Mouse (Mus musculus): ENCODE measurements at regions not wholly inside any gene's neighbourhood (a gene's known extent, or its start where the extent isn't known, plus 50 kb on each side); places are given as distances from the start of the nearest gene placed in this dataset.
A peak's percentile ranks its signal among the peaks of the same experiment; 100 is the strongest.

DNA sequence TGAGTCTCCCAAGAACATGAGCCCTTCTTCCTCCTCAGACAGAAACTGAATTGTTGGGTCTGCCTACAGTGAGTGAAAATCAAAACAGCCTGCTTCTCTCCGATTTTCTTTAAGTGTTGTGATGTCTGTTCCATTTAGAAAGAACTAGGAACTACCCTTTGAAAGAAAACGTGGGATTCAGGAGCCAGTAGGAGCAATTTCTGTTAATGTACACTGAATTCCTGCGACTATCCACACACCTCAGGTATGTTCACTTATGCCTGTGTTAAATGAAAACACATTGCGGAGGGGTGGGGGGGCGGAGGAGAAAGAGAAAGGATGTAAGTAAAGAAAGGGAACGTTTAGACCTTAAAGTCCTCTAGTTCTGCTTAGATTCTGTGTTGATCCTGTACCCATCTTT lies 167.9 kb upstream of the Clec14a start:
- DNase-seq, result no peak

DNA sequence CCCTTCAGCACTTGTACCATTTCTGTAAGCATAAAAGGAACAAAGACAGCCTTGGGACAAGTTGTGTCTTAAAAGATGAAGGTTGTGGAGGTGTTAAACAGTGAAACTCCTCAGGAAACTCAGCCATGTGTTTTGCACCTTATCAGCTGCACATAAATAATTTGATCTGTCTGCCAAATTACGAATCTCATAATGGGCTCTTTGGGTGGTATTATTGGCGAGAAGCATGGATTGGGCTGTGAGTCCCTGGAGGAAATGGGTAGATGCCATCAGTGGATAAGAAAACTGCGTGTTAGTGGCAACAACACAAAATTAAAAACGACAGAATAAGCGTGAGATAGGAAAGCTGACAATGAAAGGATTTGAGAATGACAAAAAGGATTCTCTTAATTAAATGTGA lies 165.4 kb upstream of the Clec14a start:
- DNase-seq, result no peak

DNA sequence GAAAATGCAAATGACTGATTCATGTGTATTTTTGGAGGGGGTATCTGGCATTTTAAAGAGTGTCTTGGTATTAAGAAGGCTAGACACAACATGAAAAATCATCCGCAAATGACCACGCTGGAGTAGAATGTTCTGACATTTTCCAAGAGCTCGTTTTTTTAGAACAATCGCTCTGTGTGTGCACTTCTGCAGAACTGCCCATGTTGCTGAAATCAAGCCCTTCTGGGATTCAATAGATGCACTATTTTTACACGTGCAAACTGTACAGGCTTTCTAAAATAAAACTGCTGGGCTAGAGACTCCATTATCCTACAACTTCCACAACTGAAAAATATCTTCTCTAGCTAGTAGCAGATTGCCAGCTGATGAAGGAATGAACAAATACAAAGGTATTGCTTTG lies 160.8 kb upstream of the Clec14a start:
- DNase-seq, result no peak

DNA sequence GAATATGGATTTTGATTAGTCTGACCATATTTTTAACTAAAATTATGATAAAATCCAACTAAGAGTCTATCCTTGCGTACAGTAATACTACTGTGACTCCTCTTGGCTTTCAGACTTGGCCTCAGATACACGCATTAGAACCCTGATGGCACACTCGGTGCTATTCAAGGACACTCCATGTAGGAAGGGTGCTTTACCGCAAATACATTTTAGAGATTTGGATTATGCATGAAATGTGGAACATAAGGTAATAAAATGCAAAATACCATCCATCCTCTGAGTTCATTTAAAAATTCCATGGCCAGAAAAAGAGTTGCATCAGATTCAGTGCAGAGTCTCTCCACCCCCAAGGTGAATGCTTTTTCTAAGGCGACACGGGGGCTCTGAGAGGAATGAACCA lies 157.7 kb upstream of the Clec14a start:
- DNase-seq, result no peak

DNA sequence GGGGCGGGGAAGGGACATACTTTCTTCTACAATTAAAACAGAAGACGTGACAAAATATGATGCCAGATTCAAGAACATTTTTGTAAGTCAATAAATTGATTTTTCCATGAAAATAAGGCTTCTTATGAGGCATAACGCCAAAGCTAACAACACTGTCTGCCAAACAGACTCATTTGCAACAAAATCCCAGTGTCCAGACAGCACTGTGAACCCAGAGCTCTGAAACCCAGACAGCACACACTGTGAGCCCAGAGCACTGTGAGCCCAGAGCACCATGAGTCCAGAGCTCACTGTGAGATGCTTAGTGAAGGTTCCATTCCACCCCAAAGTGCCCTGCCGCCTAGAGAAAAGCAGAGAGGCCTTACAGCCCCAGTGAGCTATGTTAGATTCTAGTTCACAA lies 156.9 kb upstream of the Clec14a start:
- peak; percentile 6 to 28 for DNase-seq

DNA sequence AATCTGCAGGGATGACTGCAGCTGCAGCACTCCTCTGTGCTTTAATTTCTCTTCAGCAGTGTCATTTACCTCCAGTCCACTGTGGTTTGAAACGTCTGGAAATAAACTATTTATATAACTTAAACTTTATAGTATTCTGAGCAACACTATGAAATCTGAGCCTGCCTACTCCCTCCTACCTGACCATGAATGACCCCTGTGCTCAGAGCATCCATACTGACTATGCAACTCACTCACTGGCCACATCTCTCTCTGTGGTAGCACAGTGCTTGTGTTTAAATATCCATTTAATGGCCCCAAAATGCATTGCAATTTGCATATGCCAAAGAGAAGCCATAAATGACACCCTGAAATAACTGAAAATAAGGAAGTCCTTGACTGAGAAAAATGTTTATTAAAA lies 154.5 kb upstream of the Clec14a start:
- no peak for DNase-seq

DNA sequence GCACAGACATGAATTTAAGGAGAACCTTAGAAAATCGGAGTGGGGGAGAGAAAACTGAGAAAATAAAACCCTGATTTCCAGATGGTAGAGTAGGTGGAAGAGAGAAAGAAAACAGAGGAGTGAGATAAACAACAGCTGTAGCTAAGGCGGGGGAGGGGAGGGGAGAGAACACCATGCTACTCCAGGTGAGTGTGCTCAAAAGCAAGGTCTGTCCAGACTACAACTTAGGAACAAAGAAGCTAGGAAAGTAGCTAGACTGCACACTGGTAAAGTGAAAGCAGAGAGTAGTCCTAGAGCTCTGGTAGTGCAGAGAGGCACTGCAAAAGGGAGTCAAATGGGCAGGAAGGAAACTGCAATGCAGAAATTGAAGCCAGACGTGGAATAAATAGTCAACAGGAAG lies 132.8 kb upstream of the Clec14a start:
- no peak for DNase-seq

DNA sequence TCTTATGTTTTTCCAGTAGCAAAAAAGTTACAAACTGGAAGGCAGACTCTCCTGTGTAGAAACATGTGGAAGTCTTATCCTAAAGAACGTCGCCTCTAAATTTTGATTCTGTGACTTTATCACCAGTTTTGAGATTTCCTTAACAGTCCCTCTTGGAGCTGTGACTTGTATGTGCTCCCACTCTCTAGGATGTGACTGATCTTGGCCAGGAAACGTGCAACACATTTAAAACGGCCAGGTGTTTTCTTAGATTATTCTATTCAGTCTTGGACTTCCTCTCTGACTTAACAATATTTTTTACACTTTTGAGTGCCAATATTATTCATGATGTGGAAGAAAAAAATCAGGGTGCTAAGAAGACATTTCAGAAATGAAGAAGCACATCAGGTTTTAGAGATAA lies 91.2 kb upstream of the Clec14a start:
- DNase-seq, result no peak

DNA sequence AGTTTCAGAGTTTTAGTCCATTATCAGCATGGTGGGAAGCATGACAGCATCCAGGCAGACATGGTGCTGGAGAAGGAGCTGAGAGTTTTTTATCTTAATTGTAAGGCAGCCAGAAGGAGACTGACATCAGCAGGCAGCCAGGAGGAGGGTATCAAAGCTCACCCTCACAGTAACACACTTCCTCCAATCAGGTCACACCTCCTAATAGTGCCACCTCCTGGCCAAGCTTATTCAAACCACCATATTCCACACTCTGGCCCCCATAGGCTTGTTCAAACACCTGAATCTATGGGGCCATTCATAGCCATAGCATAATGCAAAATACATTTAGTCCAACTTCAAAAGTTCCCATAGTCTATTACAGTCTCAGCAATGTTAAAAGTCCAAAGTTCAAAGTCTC lies 65.1 kb upstream of the Clec14a start:
- peak; percentile 9 to 13 for DNase-seq

DNA sequence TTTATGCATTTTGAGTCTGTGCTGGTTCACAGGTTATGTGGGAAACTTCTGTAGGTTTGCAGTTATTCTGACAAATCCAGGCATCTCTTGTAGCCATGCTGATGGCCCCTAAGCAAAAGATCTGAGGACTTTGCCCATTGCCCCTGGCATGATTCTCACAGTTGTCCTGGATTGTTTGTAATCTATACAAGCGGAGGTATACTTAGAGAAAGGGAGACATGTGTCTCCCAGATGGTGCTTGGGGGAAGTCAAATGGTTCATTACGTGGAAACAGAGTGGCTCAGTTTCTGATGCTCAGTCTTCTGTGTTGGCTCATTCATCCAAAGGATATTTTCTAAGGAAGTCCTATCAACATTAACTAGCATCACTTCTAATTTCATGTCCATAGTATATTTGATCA lies 60.8 kb upstream of the Clec14a start:
- no peak for DNase-seq

DNA sequence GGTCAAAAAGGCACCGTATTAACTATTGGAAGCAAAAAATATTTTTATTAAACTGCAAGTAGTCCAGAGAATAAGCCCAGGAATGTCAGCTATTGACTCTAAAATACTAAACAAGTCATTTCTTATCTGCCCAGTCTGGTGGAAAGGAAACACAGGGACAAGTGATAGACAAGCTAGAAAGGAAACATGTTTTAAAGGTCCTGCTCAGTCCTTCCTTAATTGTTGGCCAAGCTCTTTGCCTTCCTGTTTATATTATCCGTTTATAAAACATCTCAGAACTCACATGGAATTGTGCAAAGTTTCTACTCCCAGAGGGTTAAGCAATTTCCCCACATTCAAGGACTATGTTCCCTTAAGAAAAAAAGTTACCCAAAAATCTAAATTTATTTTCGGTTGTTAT lies 54.9 kb upstream of the Clec14a start:
- DNase-seq, result peak in 1 of 2 experiments; percentile 23
